ENCODE assay signal across 13 mouse cellular contexts in genomic region chr7:110787310-110787709, GRCm38 (mm10). TPM values are rescaled to one million over a fixed set of nuclear protein-coding genes. Genes with fewer than 3 reads are reported as not detected.
A peak's percentile ranks its signal among the peaks of the same experiment; 100 is the strongest.
DNase-seq lines count a peak whose midpoint lies in the region; ATAC-seq and TF ChIP-seq lines count a peak whose summit lies in the region.
"Had no signal": no experiment of that assay in that cellular context is flagged by ENCODE, and none has a peak within 500 bp of the region (broad histone marks: within the 10 kb centered on the region; RNA-seq: fewer than 3 reads in every experiment).

No protein-coding gene starts in this region.

- ATAC-seq in liver, embryonic 11.5 days (replicated peaks; ENCODE audit: low FRiP score) = no peak

- DNase-seq in adrenal gland, adult (ENCODE audit: inconsistent age in 2 of 2, low spot score in 1 of 2) = peak; percentile 57 to 58
- DNase-seq in adrenal gland, postnatal 25 days = no peak
- DNase-seq in liver, adult 2 months (ENCODE audit: extremely low read depth, low read depth, low spot score) = peak; percentile 32
- DNase-seq in liver, embryonic 11.5 days (ENCODE audit: low spot score) = no peak
- DNase-seq in kidney, postnatal 14 days = peak; percentile 71
- no peak for DNase-seq in thymus, postnatal 0 days (ENCODE audit: low spot score)
- no peak for DNase-seq in cerebellum, adult 9-11 months
- DNase-seq: cerebellum, postnatal 14 days; right cerebral cortex, postnatal 25 days had no signal

- no peaks in the 10 kb centered on the region for H3K79me2 ChIP-seq in liver, adult 2 months (ENCODE audit: control insufficient read depth, insufficient read depth, low read length)
- H3K79me2 ChIP-seq in myocyte (ENCODE audit: control insufficient read depth, insufficient read depth) = no peaks in the 10 kb centered on the region

- H3ac ChIP-seq in myocyte (ENCODE audit: control insufficient read depth, insufficient read length) = no peak overlapping the region

- peaks cover 3% of the 10 kb centered on the region for H3K4me1 ChIP-seq in liver, adult 2 months (ENCODE audit: control insufficient read depth, insufficient read depth, low read length)
- H3K4me1 ChIP-seq in liver, embryonic 11.5 days (replicated peaks; ENCODE audit: control insufficient read depth, insufficient read depth, low read length) = peaks cover under 1% of the 10 kb centered on the region; the same call in 1 of the 2 replicates

- H3K27ac ChIP-seq in liver, adult 2 months (replicated peaks; ENCODE audit: insufficient read depth, low read depth, low read length) = no peak overlapping the region
- H3K27ac ChIP-seq in liver, embryonic 11.5 days (ENCODE audit: low read depth, low read length) = no peak overlapping the region
- H3K27ac ChIP-seq: hindbrain, embryonic 15.5 days; limb, embryonic 12.5 days; midbrain, embryonic 10.5 days had no signal

- H3K27me3 ChIP-seq in liver, adult 2 months (ENCODE audit: control insufficient read depth, insufficient read depth, low read length) = no peaks in the 10 kb centered on the region
- no peaks in the 10 kb centered on the region for H3K27me3 ChIP-seq in liver, embryonic 11.5 days (replicated peaks; ENCODE audit: control insufficient read depth, insufficient read depth, low read length)
- H3K27me3 ChIP-seq in myocyte (ENCODE audit: control insufficient read depth, insufficient read depth, insufficient read length) = no peaks in the 10 kb centered on the region
- H3K27me3 ChIP-seq: hindbrain, embryonic 15.5 days; limb, embryonic 12.5 days had no signal

- WGBS in liver, adult 2 months = 56% methylated on average over 6 of the region's 6 CpGs
- 74% methylated on average over 6 of the region's 6 CpGs for WGBS in liver, embryonic 11.5 days

- TF ChIP-seq POLR2A in liver, adult 2 months (IDR thresholded peaks at IDR 0.05; ENCODE audit: extremely low read depth, insufficient read depth, low read length) = no peak
- no peak for TF ChIP-seq POLR2A in myocyte (IDR thresholded peaks at IDR 0.05; ENCODE audit: insufficient read length, low read depth)

- no peak overlapping the region for H3K4me2 ChIP-seq in liver, embryonic 11.5 days
- H3K4me2 ChIP-seq in myocyte (ENCODE audit: low read depth) = peak overlapping the region; percentile 15
- H3K4me2 ChIP-seq: hindbrain, embryonic 15.5 days; limb, embryonic 12.5 days had no signal

- TF ChIP-seq CTCF in liver, adult 2 months (IDR thresholded peaks at IDR 0.05; ENCODE audit: low read depth, low read length) = no peak

- no peaks in the 10 kb centered on the region for H3K9me3 ChIP-seq in liver, embryonic 11.5 days (ENCODE audit: control insufficient read depth, low read length)
- H3K9me3 ChIP-seq: hindbrain, embryonic 15.5 days; limb, embryonic 12.5 days; midbrain, embryonic 10.5 days had no signal

- H3K4me3 ChIP-seq in liver, adult 2 months (ENCODE audit: insufficient read depth, low read depth, low read length) = no peak overlapping the region
- no peak overlapping the region for H3K4me3 ChIP-seq in liver, embryonic 11.5 days (ENCODE audit: low read depth, low read length)
- H3K4me3 ChIP-seq in myocyte = no peak overlapping the region
- H3K4me3 ChIP-seq: hindbrain, embryonic 15.5 days; limb, embryonic 12.5 days; midbrain, embryonic 10.5 days had no signal

- no peaks in the 10 kb centered on the region for H3K36me3 ChIP-seq in liver, adult 2 months (ENCODE audit: control insufficient read depth, insufficient read depth, low read length)
- H3K36me3 ChIP-seq in liver, embryonic 11.5 days (ENCODE audit: control insufficient read depth, insufficient read depth, low read length) = no peaks in the 10 kb centered on the region; the same call in 1 of the 2 replicates
- H3K36me3 ChIP-seq in myocyte (ENCODE audit: control insufficient read depth, insufficient read depth) = no peaks in the 10 kb centered on the region
- H3K36me3 ChIP-seq: hindbrain, embryonic 15.5 days; limb, embryonic 12.5 days; midbrain, embryonic 10.5 days had no signal

- no peak overlapping the region for H3K9ac ChIP-seq in liver, adult 2 months (ENCODE audit: low read depth, low read length)
- no peak overlapping the region for H3K9ac ChIP-seq in liver, embryonic 11.5 days (ENCODE audit: low read depth, low read length)
- H3K9ac ChIP-seq: hindbrain, embryonic 15.5 days; limb, embryonic 12.5 days had no signal

TF ChIP-seq in myocyte, 11 proteins besides CTCF, POLR2A, EP300 and RAD21:
- TF ChIP-seq SRF (IDR thresholded peaks at IDR 0.05; ENCODE audit: control insufficient read depth, insufficient read length, low read depth) (no peak), MYOG (IDR thresholded peaks at IDR 0.05; ENCODE audit: control insufficient read depth in 1 of 3, insufficient read depth in 1 of 3, insufficient read length in 2 of 3, low read depth in 2 of 3) (no peak), E2F4 (IDR thresholded peaks at IDR 0.05; ENCODE audit: insufficient read depth) (no peak), MAX (IDR thresholded peaks at IDR 0.05; ENCODE audit: low read depth) (no peak), USF1 (IDR thresholded peaks at IDR 0.05; ENCODE audit: low read depth) (no peak), CEBPB (IDR thresholded peaks at IDR 0.05; ENCODE audit: insufficient read depth, poor library complexity, severe bottlenecking) (no peak), MYOD1 (IDR thresholded peaks at IDR 0.05; ENCODE audit: control insufficient read depth in 1 of 3, insufficient read length in 2 of 3, low read depth in 2 of 3) (no peak), REST (IDR thresholded peaks at IDR 0.05; ENCODE audit: insufficient read depth, insufficient read length) (no peak), TCF3 (IDR thresholded peaks at IDR 0.05; ENCODE audit: insufficient read length, low read depth) (no peak), TCF12 (IDR thresholded peaks at IDR 0.05; ENCODE audit: insufficient read depth, poor library complexity, severe bottlenecking) (no peak), POLR2AphosphoS2 (IDR thresholded peaks at IDR 0.05; ENCODE audit: insufficient read length, low read depth) (no peak)

RNA-seq across cellular contexts. Expression of gene Ampd3, which starts 19.3 kb away (rescaled TPM):
- total RNA-seq in adrenal gland, postnatal 25 days (2021) = 18.9 and 24.6 TPM in 2 replicates
- total RNA-seq in liver, adult 2 months (2014; rRNA removed) = 0.55 and 0.67 TPM in 2 replicates
- polyA plus RNA-seq in liver, adult 2 months (2012; rRNA removed) = 0.25 and 0.57 TPM in 2 replicates
- polyA plus RNA-seq in liver, embryonic 11.5 days (2014; fragmentation: Nextera tagmentation; extraction: Ambion mirVana) = 39.5 and 41.1 TPM in 2 replicates
- polyA plus RNA-seq in myocyte (2012; fragmentation: generic; extraction: Trizol) = 8.2 TPM
- polyA plus RNA-seq in thymus, postnatal 0 days (2015; fragmentation: Nextera tagmentation; extraction: Ambion mirVana) = 5.6 and 6.2 TPM in 2 replicates

RNA-seq across cellular contexts. Expression of gene Rnf141, which starts 56.9 kb away (rescaled TPM):
- 52.9 and 74.3 TPM in 2 replicates for total RNA-seq in adrenal gland, postnatal 25 days (2021)
- total RNA-seq in liver, adult 2 months (2014; rRNA removed) = 63.4 and 64.1 TPM in 2 replicates
- polyA plus RNA-seq in liver, adult 2 months (2012; rRNA removed) = 20.6 and 24.1 TPM in 2 replicates
- 35.0 and 41.0 TPM in 2 replicates for polyA plus RNA-seq in liver, embryonic 11.5 days (2014; fragmentation: Nextera tagmentation; extraction: Ambion mirVana)
- polyA plus RNA-seq in myocyte (2012; fragmentation: generic; extraction: Trizol) = 12.3 TPM
- 13.1 and 13.9 TPM in 2 replicates for polyA plus RNA-seq in thymus, postnatal 0 days (2015; fragmentation: Nextera tagmentation; extraction: Ambion mirVana)

Comparison
In these comparisons a context has a peak if more than half of its experiments do, and no peak if none do; other contexts are left out.
1. DNase-seq: peak in adrenal gland, adult (2 of 2), liver, adult 2 months (single experiment) and kidney, postnatal 14 days (single experiment); none in adrenal gland, postnatal 25 days (single experiment), liver, embryonic 11.5 days (single experiment), thymus, postnatal 0 days (single experiment) and cerebellum, adult 9-11 months (single experiment).